Mouse (Mus musculus) heart, adult 10 weeks (tissue): ENCODE measurements around the gene Ptpn12. TPM values are rescaled to one million over a fixed set of nuclear protein-coding genes. Genes with fewer than 3 reads are reported as not detected.

Source experiments
- polyA plus RNA-seq: library from polyadenylated mRNA; stranded (reverse); fragments of 350-450 nt; fragmentation: Illumina TruSeq; extraction: RNeasy Lipid Tissue Mini Kit (QIAGEN cat#74804); gene quantifications from one replicate; pipeline ENCODE4 v1.2.3, GENCODE M21; 2014; ENCODE audit warnings: low read depth, low replicate concordance

The Ptpn12 gene
- 31.4 TPM for polyA plus RNA-seq

DNA sequence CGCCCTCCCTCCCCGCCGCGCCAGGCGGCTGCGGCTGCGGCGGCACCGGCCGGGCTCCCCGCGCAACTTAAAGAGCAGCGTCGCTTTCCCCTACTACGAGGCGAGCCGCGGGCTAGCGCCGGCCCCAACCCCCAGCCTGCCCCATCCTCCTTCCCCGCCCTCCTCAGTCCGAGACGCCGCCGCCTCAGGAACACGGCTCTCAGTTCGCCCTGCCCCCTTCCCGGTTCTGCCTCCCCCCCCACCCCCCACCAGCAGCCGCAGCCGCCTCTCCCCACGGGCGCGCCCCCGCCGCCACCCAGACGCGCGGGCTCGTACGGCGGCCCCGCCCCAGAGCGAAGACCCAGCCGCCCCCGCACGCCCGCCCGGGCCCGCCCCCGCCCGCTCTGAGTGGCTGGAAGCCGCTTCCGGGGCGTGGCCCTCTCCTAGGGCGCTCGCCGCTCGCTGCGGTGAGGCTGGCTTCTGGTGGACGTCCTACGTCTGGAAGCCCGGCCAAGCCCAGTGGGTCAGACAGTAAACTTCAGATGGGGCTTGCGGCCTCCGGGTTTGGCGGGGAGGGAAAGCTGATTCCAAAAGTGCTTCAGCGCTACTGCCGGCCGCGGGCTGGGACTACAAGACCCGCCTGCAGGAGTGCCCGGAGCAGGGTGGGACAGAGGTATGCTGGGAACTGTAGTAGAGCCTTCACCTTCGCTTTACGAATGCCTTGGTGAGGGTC, at the start of gene Ptpn12:
Ptpn12 (minus strand) TSS at position 92 of the 712 bp plus-strand sequence.

DNA sequence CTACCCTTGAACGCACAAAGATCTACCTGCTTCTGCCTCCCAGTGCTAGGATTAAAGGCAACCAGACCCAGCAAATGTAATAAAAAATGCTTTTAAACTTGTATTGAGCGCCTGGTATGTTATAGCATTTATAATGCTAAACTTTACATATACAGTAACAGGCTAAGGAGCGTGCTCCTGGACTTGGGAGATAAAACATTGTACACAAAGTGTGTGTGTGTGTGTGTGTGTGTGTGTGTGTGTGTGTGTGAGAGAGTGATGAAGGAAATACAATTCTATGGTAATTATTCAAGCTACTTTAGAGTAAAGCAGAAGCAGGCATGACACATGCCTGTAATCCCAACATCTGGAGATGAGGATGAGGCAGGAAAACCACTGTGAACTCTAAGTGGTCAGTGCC, 99.4 kb downstream of the Ptpn12 start, which contains the start of gene Rsbn1l:
Rsbn1l (minus strand) TSS at position 101 of the 400 bp plus-strand sequence.

Other genes with a start within 250 kb of the Ptpn12 start
- gene Phtf2, start 173.8 kb downstream of the Ptpn12 start, polyA plus RNA-seq = 57.0 TPM
- gene Tmem60, start 173.7 kb downstream of the Ptpn12 start, polyA plus RNA-seq = 28.8 TPM
- gene Rsbn1l, start 99.5 kb downstream of the Ptpn12 start, polyA plus RNA-seq = 17.4 TPM
- 1.9 TPM for gene Gsap, start 130.3 kb upstream of the Ptpn12 start, polyA plus RNA-seq